Mouse (Mus musculus): ENCODE results near the gene Sox18. TPM values are rescaled to one million over a fixed set of nuclear protein-coding genes. Genes with fewer than 3 reads are reported as not detected.

Gene Sox18
- polyA plus RNA-seq, 1 experiment from 2014 or later, result 40.5 TPM

GRCm38 (mm10) chr2:181677096-181677754 is 5.8 kb upstream of the Sox18 start:
- peak overlapping the region; percentile 5; the same call in 1 of the 2 replicates for H3K27ac ChIP-seq (ENCODE audit: low read depth, low read length)
- ATAC-seq (ENCODE audit: low FRiP score, low TSS enrichment), result no peak
- no peak overlapping the region for H3K4me2 ChIP-seq (replicated peaks; ENCODE audit: low read depth, low read length)
- no peak overlapping the region for H3K4me3 ChIP-seq (ENCODE audit: low read length)
- WGBS, result 76% methylated on average over 5 of the region's 5 CpGs
- peaks cover 15% of the 10 kb centered on the region for H3K27me3 ChIP-seq (ENCODE audit: control insufficient read depth, insufficient read depth, low read length)
- H3K36me3 ChIP-seq (ENCODE audit: control insufficient read depth, insufficient read depth, low read length), result no peaks in the 10 kb centered on the region
- peaks cover 15% of the 10 kb centered on the region for H3K4me1 ChIP-seq (ENCODE audit: control insufficient read depth, insufficient read depth, low read length)
- H3K9me3 ChIP-seq (ENCODE audit: control insufficient read depth, low read length), result no peaks in the 10 kb centered on the region
- no peak overlapping the region for H3K9ac ChIP-seq (ENCODE audit: low read depth, low read length)

- Histone ChIP-seq H3K36me3 (ENCODE audit: control insufficient read depth, insufficient read depth, low read length) (no peaks in the 10 kb centered on the region), H3K9me3 (ENCODE audit: control insufficient read depth, low read length) (no peaks in the 10 kb centered on the region), H3K9ac (ENCODE audit: low read depth, low read length) (no peak overlapping the region), H3K4me1 (ENCODE audit: control insufficient read depth, insufficient read depth, low read length) (peaks cover 17% of the 10 kb centered on the region), H3K27ac (ENCODE audit: low read depth, low read length) (peak overlapping the region; percentile 31; the same call in 1 of the 2 replicates), H3K4me3 (ENCODE audit: low read length) (no peak overlapping the region), H3K4me2 (replicated peaks; ENCODE audit: low read depth, low read length) (no peak overlapping the region), H3K27me3 (ENCODE audit: control insufficient read depth, insufficient read depth, low read length) (peaks cover 23% of the 10 kb centered on the region)
- ATAC-seq (ENCODE audit: low FRiP score, low TSS enrichment), result no peak
- 64% methylated on average over 2 of the region's 2 CpGs for WGBS
Observed at GRCm38 (mm10) chr2:181676424-181676823, 5.0 kb upstream of the Sox18 start.

GRCm38 (mm10) chr2:181675454-181675853 is 4.0 kb upstream of the Sox18 start:
- WGBS, result under 1% methylated on average over 14 of the region's 14 CpGs
- H3K27ac ChIP-seq (ENCODE audit: low read depth, low read length), result peak overlapping the region; percentile 31; the same call in 1 of the 2 replicates
- peak overlapping the region; percentile 37; the same call in 1 of the 2 replicates for H3K9ac ChIP-seq (ENCODE audit: low read depth, low read length)
- H3K9me3 ChIP-seq (ENCODE audit: control insufficient read depth, low read length), result no peaks in the 10 kb centered on the region
- H3K27me3 ChIP-seq (ENCODE audit: control insufficient read depth, insufficient read depth, low read length), result peaks cover 33% of the 10 kb centered on the region
- peak overlapping the region; percentile 23 for H3K4me3 ChIP-seq (ENCODE audit: low read length)
- peak overlapping the region; percentile 44 for H3K4me2 ChIP-seq (replicated peaks; ENCODE audit: low read depth, low read length)
- peak; percentile 32 for ATAC-seq (ENCODE audit: low FRiP score, low TSS enrichment)
- H3K36me3 ChIP-seq (ENCODE audit: control insufficient read depth, insufficient read depth, low read length), result no peaks in the 10 kb centered on the region
- peaks cover 22% of the 10 kb centered on the region for H3K4me1 ChIP-seq (ENCODE audit: control insufficient read depth, insufficient read depth, low read length)

- Histone ChIP-seq H3K4me2 (replicated peaks; ENCODE audit: low read depth, low read length) (no peak overlapping the region; the same call in 1 of the 2 replicates), H3K27me3 (ENCODE audit: control insufficient read depth, insufficient read depth, low read length) (peaks cover 38% of the 10 kb centered on the region), H3K4me1 (ENCODE audit: control insufficient read depth, insufficient read depth, low read length) (peaks cover 22% of the 10 kb centered on the region), H3K4me3 (ENCODE audit: low read length) (no peak overlapping the region), H3K9ac (ENCODE audit: low read depth, low read length) (no peak overlapping the region), H3K36me3 (ENCODE audit: control insufficient read depth, insufficient read depth, low read length) (no peaks in the 10 kb centered on the region), H3K9me3 (ENCODE audit: control insufficient read depth, low read length) (no peaks in the 10 kb centered on the region), H3K27ac (ENCODE audit: low read depth, low read length) (no peak overlapping the region)
- 85% methylated on average over 4 of the region's 4 CpGs for WGBS
- no peak for ATAC-seq (ENCODE audit: low FRiP score, low TSS enrichment)
Observed at GRCm38 (mm10) chr2:181674934-181675333, 3.5 kb upstream of the Sox18 start.

- H3K27ac ChIP-seq (ENCODE audit: low read depth, low read length), result no peak overlapping the region
- H3K27me3 ChIP-seq (ENCODE audit: control insufficient read depth, insufficient read depth, low read length), result peaks cover 47% of the 10 kb centered on the region
- no peak overlapping the region for H3K4me2 ChIP-seq (replicated peaks; ENCODE audit: low read depth, low read length)
- H3K9ac ChIP-seq (ENCODE audit: low read depth, low read length), result no peak overlapping the region
- no peaks in the 10 kb centered on the region for H3K36me3 ChIP-seq (ENCODE audit: control insufficient read depth, insufficient read depth, low read length)
- 70% methylated on average over 1 of the region's 1 CpGs for WGBS
- peaks cover 17% of the 10 kb centered on the region for H3K4me1 ChIP-seq (ENCODE audit: control insufficient read depth, insufficient read depth, low read length)
- no peak overlapping the region for H3K4me3 ChIP-seq (ENCODE audit: low read length)
- no peaks in the 10 kb centered on the region for H3K9me3 ChIP-seq (ENCODE audit: control insufficient read depth, low read length)
- ATAC-seq (ENCODE audit: low FRiP score, low TSS enrichment), result peak; percentile 18; the same call in 1 of the 2 replicates
Observed at GRCm38 (mm10) chr2:181673501-181673900, 2.1 kb upstream of the Sox18 start.

- H3K9ac ChIP-seq (ENCODE audit: low read depth, low read length), result no peak overlapping the region
- no peak overlapping the region for H3K27ac ChIP-seq (ENCODE audit: low read depth, low read length)
- 30% methylated on average over 7 of the region's 7 CpGs for WGBS
- no peaks in the 10 kb centered on the region for H3K36me3 ChIP-seq (ENCODE audit: control insufficient read depth, insufficient read depth, low read length)
- H3K4me3 ChIP-seq (ENCODE audit: low read length), result peak overlapping the region; percentile 52
- H3K9me3 ChIP-seq (ENCODE audit: control insufficient read depth, low read length), result no peaks in the 10 kb centered on the region
- H3K27me3 ChIP-seq (ENCODE audit: control insufficient read depth, insufficient read depth, low read length), result peaks cover 47% of the 10 kb centered on the region
- H3K4me2 ChIP-seq (replicated peaks; ENCODE audit: low read depth, low read length), result no peak overlapping the region
- no peak for ATAC-seq (ENCODE audit: low FRiP score, low TSS enrichment)
- H3K4me1 ChIP-seq (ENCODE audit: control insufficient read depth, insufficient read depth, low read length), result peaks cover 17% of the 10 kb centered on the region
Observed at GRCm38 (mm10) chr2:181671984-181672383, 544 bp upstream of the Sox18 start.

GRCm38 (mm10) chr2:181670913-181671311 is 528 bp downstream of the Sox18 start:
- H3K27me3 ChIP-seq (ENCODE audit: control insufficient read depth, insufficient read depth, low read length), result peaks cover 47% of the 10 kb centered on the region
- no peaks in the 10 kb centered on the region for H3K36me3 ChIP-seq (ENCODE audit: control insufficient read depth, insufficient read depth, low read length)
- ATAC-seq (ENCODE audit: low FRiP score, low TSS enrichment), result no peak
- WGBS, result under 1% methylated on average over 41 of the region's 41 CpGs
- no peaks in the 10 kb centered on the region for H3K9me3 ChIP-seq (ENCODE audit: control insufficient read depth, low read length)
- H3K4me3 ChIP-seq (ENCODE audit: low read length), result peak overlapping the region; percentile 52
- peak overlapping the region; percentile 66 for H3K4me2 ChIP-seq (replicated peaks; ENCODE audit: low read depth, low read length)
- peak overlapping the region; percentile 44; the same call in 1 of the 2 replicates for H3K9ac ChIP-seq (ENCODE audit: low read depth, low read length)
- peak overlapping the region; percentile 65 for H3K27ac ChIP-seq (ENCODE audit: low read depth, low read length)
- H3K4me1 ChIP-seq (ENCODE audit: control insufficient read depth, insufficient read depth, low read length), result peaks cover 17% of the 10 kb centered on the region

- Histone ChIP-seq H3K27me3 (ENCODE audit: control insufficient read depth, insufficient read depth, low read length) (peaks cover 47% of the 10 kb centered on the region), H3K27ac (ENCODE audit: low read depth, low read length) (no peak overlapping the region), H3K4me3 (ENCODE audit: low read length) (peak overlapping the region; percentile 52), H3K36me3 (ENCODE audit: control insufficient read depth, insufficient read depth, low read length) (no peaks in the 10 kb centered on the region), H3K4me1 (ENCODE audit: control insufficient read depth, insufficient read depth, low read length) (peaks cover 13% of the 10 kb centered on the region), H3K4me2 (replicated peaks; ENCODE audit: low read depth, low read length) (peak overlapping the region; percentile 66), H3K9me3 (ENCODE audit: control insufficient read depth, low read length) (no peaks in the 10 kb centered on the region), H3K9ac (ENCODE audit: low read depth, low read length) (peak overlapping the region; percentile 44; the same call in 1 of the 2 replicates)
- WGBS, result 3% methylated on average over 45 of the region's 56 CpGs
- peak; percentile 26 for ATAC-seq (ENCODE audit: low FRiP score, low TSS enrichment)
Observed at GRCm38 (mm10) chr2:181670285-181670912, 1.0 kb downstream of the Sox18 start.

- no peak for ATAC-seq (ENCODE audit: low FRiP score, low TSS enrichment)
- Histone ChIP-seq H3K4me1 (ENCODE audit: control insufficient read depth, insufficient read depth, low read length) (0 out of 2 replicates have a peak, but pooled peaks cover 3% of the 10 kb centered on the region), H3K36me3 (ENCODE audit: control insufficient read depth, insufficient read depth, low read length) (no peaks in the 10 kb centered on the region; the same call in 1 of the 2 replicates), H3K4me2 (replicated peaks; ENCODE audit: low read depth, low read length) (no peak overlapping the region), H3K27ac (ENCODE audit: low read depth, low read length) (no peak overlapping the region; the same call in 1 of the 2 replicates), H3K9me3 (ENCODE audit: control insufficient read depth, low read length) (no peaks in the 10 kb centered on the region), H3K9ac (ENCODE audit: low read depth, low read length) (no peak overlapping the region), H3K27me3 (ENCODE audit: control insufficient read depth, insufficient read depth, low read length) (no peaks in the 10 kb centered on the region), H3K4me3 (ENCODE audit: low read length) (no peak overlapping the region)
- 13% methylated on average over 4 of the region's 4 CpGs for WGBS
Observed at GRCm38 (mm10) chr2:181663298-181663630, 8.2 kb downstream of the Sox18 start.

Measured in kidney, embryonic 14.5 days (tissue).